Mouse (Mus musculus) megakaryocyte-erythroid progenitor cell, adult 5-6 weeks (primary cell): ENCODE data around the gene Cnmd. TPM values are rescaled to one million over a fixed set of nuclear protein-coding genes. Genes with fewer than 3 reads are reported as not detected.

ENCODE experiments used
- total RNA-seq, 2 experiments: library from RNA; stranded (forward) in 1 of 2; stranded (reverse) in 1 of 2; fragments of 200-1000, 215-1000 nt in 1 of 2; fragments of >200 nt in 1 of 2; fragmentation: Nextera tagmentation in 1 of 2; gene quantifications; 2 replicates each; pipeline ENCODE4 v1.2.3; 2014 to 2017

The Cnmd gene
- total RNA-seq, 2 experiments from 2014 or later: not detected

Other genes starting within 250 kb of the Cnmd start
- 3.7 and 5.7 TPM in 2 replicates for gene Kbtbd7, start 235.7 kb downstream of the Cnmd start, total RNA-seq (2014; fragmentation: Nextera tagmentation)
- gene Kbtbd7, start 235.7 kb downstream of the Cnmd start, total RNA-seq (2017): 9.7 and 10.5 TPM in 2 replicates
- 3.3 and 4.0 TPM in 2 replicates for gene Kbtbd6, start 210.3 kb downstream of the Cnmd start, total RNA-seq (2014; fragmentation: Nextera tagmentation)
- 4.4 and 5.1 TPM in 2 replicates for gene Kbtbd6, start 210.3 kb downstream of the Cnmd start, total RNA-seq (2017)
- gene Elf1, start 181.0 kb downstream of the Cnmd start, total RNA-seq (2014; fragmentation: Nextera tagmentation): 51.9 and 58.5 TPM in 2 replicates
- 111 and 178 TPM in 2 replicates for gene Elf1, start 181.0 kb downstream of the Cnmd start, total RNA-seq (2017)
- gene Wbp4, start 180.7 kb downstream of the Cnmd start, total RNA-seq (2014; fragmentation: Nextera tagmentation): 26.9 and 33.8 TPM in 2 replicates
- 57.3 and 94.9 TPM in 2 replicates for gene Wbp4, start 180.7 kb downstream of the Cnmd start, total RNA-seq (2017)
- 76.0 and 94.6 TPM in 2 replicates for gene Sugt1, start 74.5 kb downstream of the Cnmd start, total RNA-seq (2014; fragmentation: Nextera tagmentation)
- 121 and 127 TPM in 2 replicates for gene Sugt1, start 74.5 kb downstream of the Cnmd start, total RNA-seq (2017)
- gene Pcdh8, start 109.1 kb upstream of the Cnmd start, total RNA-seq (2014; fragmentation: Nextera tagmentation): not detected in 2 replicates
- not detected in 2 replicates for gene Pcdh8, start 109.1 kb upstream of the Cnmd start, total RNA-seq (2017)